Mouse (Mus musculus) left cerebral cortex, adult 18-20 months (tissue): ENCODE measurements around the gene Gm48552. TPM values are rescaled to one million over a fixed set of nuclear protein-coding genes. Genes with fewer than 3 reads are reported as not detected.

Experiments used
- DNase-seq, 2 experiments: peaks; one replicate each; pipeline ENCODE4 v3.0.0; 2021 to 2022; ENCODE audit warnings: low spot score in 2 of 2, mixed read lengths in 1 of 2
- total RNA-seq, 2 experiments: library from RNA; stranded (reverse); gene quantifications; 2 replicates each; pipeline ENCODE4 v1.2.3; 2021

The Gm48552 gene
- total RNA-seq, 2 experiments from 2014 or later, result 2.7 to 2.8 TPM

DNA sequence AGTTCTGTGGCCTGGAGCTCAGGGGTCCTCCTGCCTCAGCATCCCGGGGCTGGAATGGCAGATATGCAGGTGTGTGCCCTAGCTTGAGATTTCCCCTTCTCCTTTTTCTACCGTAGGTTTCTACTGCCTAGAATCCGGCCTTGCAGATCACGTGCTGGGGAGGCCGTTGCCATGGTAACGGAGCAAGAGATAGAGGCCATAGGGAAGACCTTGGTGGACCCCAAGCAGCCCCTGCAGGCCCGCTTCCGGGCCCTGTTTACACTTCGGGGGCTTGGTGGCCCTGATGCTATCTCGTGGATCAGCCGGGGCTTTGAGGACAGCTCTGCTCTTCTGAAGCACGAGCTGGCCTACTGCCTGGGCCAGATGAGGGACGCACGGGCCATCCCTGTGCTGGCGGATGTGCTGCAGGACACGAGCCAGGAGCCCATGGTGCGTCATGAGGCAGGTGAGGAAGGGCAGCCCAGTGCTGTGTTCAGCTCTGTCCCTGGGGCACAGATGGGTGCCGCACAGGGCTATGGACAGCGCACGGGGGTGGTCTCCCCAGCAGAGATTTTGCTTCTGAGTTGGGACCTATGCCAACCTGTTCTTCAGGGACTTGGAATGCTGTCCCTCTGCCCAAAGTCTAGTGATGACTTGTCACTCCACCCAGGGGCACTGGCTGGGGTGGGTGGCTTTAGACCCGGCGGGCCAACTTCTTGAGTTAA lies 3.0 kb upstream of the Gm48552 start:
- DNase-seq, result no peak

GRCm38 (mm10) chr10:81387716-81388115 lies 1.1 kb upstream of the Gm48552 start:
- no peak for DNase-seq

DNA sequence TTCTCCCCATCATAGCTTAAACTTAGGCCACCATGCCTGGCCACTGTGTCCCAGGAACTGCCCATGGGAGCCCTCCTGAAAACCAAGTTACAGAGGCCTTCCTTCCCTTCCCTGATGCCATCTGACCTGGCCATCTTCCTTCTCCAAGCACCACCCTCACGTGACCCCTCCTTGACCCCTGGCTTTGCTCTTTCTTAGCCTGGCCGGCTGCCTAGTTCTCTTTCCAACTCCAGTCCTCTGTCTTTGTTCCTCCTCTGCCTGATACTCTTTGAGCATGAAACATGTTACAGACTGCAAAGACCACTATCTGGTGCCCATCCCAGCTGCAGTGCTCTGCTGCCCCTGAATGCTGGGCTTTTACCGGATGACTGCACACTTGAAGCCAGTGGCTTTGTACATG lies 568 bp downstream of the Gm48552 start:
- no peak for DNase-seq

GRCm38 (mm10) chr10:81389801-81390677 lies 1.2 kb downstream of the Gm48552 start:
- peak; percentile 68 to 79 for DNase-seq

DNA sequence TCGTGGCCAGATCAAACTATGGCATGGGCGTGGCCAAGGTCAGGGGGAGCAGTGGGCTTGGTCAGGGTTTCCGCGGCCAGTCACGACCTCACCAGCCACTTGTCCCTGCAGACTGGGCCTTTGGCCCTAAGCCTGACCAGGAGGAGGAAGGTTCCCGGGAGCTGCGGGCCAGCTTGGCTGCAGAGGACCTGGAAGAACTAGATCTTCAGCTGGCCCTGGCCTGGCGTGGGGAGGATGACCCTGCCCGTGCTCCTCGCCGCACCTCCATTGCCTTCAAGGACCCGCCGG lies 1.8 kb downstream of the Gm48552 start:
- no peak for DNase-seq

- no peak for DNase-seq
These were observed 3.5 kb downstream of the Gm48552 start for GRCm38 (mm10) chr10:81392270-81392669.

DNA sequence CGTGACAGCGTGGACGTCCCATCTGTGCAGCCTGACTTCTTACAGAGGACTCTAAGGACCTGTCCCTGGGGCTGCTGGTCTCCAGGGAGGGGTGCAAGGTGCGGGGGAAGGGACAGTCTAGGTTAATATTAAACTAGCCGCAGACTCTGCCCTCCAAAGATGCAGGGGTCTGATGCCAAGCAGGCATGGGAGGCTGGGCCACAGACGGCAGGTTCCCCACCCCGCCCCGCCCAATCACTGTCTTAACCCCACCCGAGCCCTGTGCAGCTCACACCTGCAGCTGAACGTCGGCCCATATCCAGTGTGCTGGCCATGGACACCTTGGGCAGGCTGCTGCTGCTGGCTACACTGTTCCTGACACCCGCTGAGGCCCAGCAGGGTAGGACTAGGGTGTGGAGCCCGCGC lies 4.0 kb downstream of the Gm48552 start, which contains the start of gene Smim24:
Gene Smim24, plus strand, starts transcription at position 271 of the 405 bp plus-strand sequence.
- DNase-seq, result no peak

- no peak for DNase-seq
These were observed 4.8 kb downstream of the Gm48552 start for GRCm38 (mm10) chr10:81393456-81394063.

DNA sequence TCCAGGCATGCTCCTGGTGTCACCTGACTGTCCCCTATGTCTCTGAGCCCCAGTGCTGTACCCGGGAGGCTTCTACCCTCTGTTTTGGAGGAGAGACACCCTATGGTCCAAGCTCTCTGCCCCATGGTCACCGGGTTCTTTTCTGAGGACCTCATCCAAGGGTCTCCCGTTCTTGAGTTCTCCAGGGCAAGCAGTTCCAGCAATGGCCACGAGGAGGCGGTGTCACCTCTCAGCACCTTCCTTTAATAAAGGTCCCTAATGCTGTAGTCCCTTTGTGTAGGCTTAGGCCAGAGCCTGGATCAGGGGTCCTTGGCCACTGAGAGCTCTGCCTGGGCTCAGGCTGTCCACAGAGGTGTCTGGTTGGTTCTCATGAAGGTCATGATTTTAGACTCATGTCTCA lies 6.3 kb downstream of the Gm48552 start:
- peak; percentile 46 to 59 for DNase-seq

- DNase-seq, result no peak
These were observed 7.1 kb downstream of the Gm48552 start for GRCm38 (mm10) chr10:81395865-81396264.

- DNase-seq, result no peak
These were observed 7.9 kb downstream of the Gm48552 start for GRCm38 (mm10) chr10:81396749-81397148.

DNA sequence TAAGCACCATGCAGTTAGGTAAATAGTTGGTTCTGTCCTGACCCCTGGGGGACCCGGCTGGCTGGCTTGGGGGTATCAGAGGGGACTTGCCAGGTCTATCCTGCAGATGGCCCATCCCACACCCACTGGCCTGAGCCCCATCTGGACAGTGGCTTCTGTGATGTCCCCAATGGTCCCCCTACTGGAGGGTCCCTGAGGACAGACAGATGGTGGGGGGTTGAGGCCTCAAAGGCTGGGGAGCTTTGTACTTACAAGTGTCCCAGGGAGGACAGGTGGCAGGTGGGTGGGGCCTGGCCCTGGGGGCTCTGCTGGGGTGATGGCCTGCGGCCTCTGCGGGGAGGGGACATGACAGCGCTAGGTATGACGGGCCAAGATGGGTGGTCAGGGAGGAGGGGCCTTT lies 10.5 kb downstream of the Gm48552 start:
- no peak for DNase-seq

- DNase-seq, result no peak
These were observed 11.0 kb downstream of the Gm48552 start for GRCm38 (mm10) chr10:81399798-81400308.

DNA sequence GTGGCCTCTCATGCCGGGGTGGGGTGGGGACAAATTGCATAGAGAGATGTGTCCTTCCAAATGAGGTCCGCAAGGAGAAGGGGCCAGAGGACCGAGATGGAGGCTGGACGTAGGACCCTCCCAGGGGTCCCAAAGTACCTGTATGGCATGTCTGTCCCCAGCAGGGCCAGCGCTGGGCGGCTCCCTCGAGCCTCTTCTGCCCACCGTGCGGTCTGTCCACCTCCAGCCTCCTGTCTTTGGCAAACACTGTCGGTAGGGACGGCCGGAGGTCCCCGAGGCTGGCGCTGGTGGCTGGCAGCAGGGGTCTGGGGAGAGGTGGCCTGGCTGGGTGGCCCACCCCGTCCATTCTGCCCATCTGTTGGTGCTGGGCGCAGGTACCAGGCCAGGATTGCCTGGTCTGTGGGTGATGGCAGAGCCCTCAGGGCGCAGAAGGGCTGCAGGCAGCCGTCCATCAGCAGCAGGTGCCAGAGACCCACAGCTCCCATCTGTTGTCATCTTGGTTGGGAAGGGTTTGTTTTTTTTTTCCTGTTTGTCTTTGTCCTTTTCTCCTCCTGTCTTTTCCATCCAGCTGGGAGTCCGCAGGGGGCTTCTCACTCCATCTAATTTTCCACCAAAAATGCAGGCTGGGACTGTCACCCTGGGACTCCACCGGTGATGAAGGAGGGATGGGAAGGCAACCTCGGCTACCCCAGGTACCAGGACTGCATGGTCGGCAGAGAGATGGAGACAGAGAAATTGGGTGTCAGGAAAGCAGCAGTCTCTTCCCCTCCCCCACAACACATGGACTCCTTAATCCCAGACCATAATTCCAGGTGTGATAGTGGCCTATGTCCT lies 11.8 kb downstream of the Gm48552 start:
- no peak for DNase-seq

GRCm38 (mm10) chr10:81401205-81401520 lies 12.4 kb downstream of the Gm48552 start:
- no peak for DNase-seq

DNA sequence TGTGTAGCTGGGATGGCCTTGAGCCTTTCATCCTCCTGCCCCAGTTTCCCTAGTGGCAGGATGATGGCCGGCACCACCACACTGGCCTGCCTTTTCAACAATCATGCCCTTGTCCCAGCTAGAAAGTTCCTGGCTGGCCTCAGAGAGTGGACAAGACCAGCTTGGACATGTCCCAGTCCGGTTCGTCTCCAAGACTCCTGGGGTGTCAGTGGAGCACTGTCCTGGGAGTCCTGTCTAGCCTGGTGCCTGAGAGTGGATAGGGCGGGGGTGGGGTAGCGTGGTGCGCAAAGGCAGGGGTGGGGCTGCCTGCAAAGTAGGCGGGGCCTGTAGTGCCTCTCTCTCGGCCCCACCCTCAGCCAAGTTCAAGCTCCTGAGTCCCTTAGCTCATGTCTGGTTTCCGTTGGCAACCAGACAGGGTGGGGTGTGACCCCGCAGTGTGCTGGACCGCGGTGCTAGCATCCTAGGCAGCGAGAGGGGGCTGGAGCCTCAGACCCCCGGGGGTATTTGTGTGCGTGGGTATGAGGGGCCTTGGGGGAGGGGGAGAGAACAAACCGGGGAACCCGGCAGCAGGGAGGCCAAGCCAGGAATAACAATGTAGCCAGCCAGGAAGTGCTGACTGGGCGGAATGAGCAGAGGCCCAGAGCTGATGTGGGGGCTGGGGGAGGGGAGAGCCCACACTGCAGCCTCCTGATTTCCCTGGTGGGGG lies 12.9 kb downstream of the Gm48552 start:
- DNase-seq, result peak in 1 of 2 experiments; percentile 53

GRCm38 (mm10) chr10:81402227-81402765 lies 13.5 kb downstream of the Gm48552 start:
- DNase-seq, result no peak

GRCm38 (mm10) chr10:81403511-81403910 lies 14.7 kb downstream of the Gm48552 start:
- no peak for DNase-seq

- DNase-seq, result no peak
These were observed 15.3 kb downstream of the Gm48552 start for GRCm38 (mm10) chr10:81404082-81404481.

GRCm38 (mm10) chr10:81404720-81405119 lies 15.9 kb downstream of the Gm48552 start:
- DNase-seq, result no peak
